Mouse (Mus musculus) brown adipose tissue, adult 24 weeks (tissue): ENCODE data around the gene Acin1. TPM values are rescaled to one million over a fixed set of nuclear protein-coding genes. Genes with fewer than 3 reads are reported as not detected.

ENCODE experiments used
- H3K27ac ChIP-seq: fragments of 200-500 bp; replicated peaks from 2 replicates; pipeline ENCODE4 v1.5.1; 2012; ENCODE audit warnings: low read depth, mild to moderate bottlenecking, low read length
- H3K4me1 ChIP-seq: fragments of 200-500 bp; 2 replicates; pipeline ENCODE4 v1.6.1; 2012; ENCODE audit warnings: low read length, mixed read lengths; ENCODE audit not compliant: control insufficient read depth, insufficient read depth, insufficient read length
- H3K4me3 ChIP-seq: fragments of 200-500 bp; 2 replicates; pipeline ENCODE4 v1.5.1; 2012; ENCODE audit warnings: low read depth, mild to moderate bottlenecking, low read length, moderate library complexity; ENCODE audit not compliant: insufficient read depth
- polyA plus RNA-seq: library from polyadenylated mRNA; stranded (reverse); fragments of >200 nt; gene quantifications from 2 replicates; pipeline ENCODE4 v1.2.4, GENCODE M21; 2012; ENCODE audit not compliant: missing spikeins, insufficient read depth, insufficient read length

Gene Acin1
- polyA plus RNA-seq, 1 experiment = 47.2 TPM

DNA sequence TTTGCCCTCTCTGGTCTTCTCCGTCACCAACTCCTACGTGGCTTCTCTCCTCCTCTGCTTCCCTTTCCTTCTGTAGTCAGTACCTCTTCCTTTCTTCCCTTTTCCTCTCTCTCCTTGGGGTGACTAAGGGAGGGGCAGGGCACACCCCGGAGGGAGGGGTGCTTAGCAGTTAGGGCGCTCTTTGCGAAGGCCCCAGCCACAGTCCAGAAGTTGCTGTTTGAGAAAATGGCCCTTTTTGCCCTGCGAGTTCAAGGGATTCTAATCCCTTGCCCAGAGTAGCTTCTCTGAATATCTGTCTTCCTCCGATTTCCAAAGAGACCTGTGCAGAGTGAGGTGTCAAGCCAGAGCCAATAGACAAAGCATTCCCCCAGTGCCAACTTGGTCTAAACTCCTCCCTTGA lies 25.3 kb upstream of the Acin1 start, which contains the start of gene Cebpe:
Gene Cebpe, minus strand, starts transcription at position 101 of the 400 bp plus-strand sequence.
- H3K27ac ChIP-seq = peak within 1 kb of the TSS; percentile 60
- no peaks in the 10 kb centered on the region for H3K4me1 ChIP-seq
- H3K4me3 ChIP-seq = no peak within 1 kb of the TSS

DNA sequence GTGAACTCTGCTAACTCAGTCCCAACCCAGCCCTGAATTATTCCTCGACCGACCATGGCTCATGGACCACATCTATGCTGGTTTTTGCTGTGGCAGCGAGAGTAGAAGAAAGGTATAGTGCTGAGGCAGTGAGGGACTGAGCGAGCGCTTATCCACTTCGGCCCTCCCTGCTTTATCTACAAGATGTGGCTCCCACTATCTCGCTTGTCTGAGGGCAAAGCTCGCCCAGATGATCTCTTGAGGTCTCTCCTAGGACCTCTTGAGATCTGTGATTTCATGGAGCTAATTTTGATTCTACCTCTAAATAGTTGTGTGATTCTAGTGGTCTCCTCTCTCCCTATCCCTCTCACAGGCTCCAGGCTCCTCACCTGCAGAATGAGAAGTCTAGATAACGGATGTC lies 22.3 kb upstream of the Acin1 start:
- H3K27ac ChIP-seq = no peak overlapping the region
- H3K4me3 ChIP-seq = no peak overlapping the region
- no peaks in the 10 kb centered on the region for H3K4me1 ChIP-seq

DNA sequence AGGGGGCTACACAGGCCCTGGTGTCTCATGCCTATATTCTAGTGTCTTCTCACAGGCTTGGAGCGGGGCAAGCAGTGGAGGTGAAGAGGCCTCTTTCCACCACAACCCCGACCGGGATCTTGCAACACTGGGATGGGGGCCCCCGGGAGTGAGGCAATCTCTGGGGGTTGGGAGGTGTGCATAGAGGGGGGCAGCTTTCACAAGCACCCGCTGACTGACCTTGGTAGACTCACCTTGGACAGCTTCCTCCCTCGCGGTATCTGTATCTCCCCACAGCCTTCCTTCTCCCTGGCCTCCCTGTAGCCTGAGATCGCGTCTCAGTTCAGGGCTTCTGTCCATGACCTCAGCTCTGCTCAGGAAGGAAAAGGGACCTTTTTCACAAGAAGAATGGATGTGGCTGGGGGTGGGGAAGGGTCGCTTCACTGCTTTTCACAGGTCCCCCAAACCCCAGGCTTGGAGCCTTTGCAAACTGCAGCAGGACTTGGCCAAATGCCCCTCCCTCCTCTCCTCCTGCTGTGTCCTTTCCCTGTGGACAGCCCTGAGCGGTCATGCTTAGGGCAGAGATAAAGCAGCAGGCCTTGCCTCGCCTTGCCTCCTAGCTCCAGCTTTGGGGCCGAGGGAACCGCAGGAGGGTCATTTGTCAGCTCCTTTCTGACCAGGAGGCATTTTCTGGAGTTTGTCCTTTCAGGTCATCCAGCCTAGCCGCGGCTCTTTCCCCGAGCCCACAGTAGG lies 20.0 kb upstream of the Acin1 start:
- Histone ChIP-seq H3K27ac (no peak overlapping the region), H3K4me1 (no peaks in the 10 kb centered on the region)

DNA sequence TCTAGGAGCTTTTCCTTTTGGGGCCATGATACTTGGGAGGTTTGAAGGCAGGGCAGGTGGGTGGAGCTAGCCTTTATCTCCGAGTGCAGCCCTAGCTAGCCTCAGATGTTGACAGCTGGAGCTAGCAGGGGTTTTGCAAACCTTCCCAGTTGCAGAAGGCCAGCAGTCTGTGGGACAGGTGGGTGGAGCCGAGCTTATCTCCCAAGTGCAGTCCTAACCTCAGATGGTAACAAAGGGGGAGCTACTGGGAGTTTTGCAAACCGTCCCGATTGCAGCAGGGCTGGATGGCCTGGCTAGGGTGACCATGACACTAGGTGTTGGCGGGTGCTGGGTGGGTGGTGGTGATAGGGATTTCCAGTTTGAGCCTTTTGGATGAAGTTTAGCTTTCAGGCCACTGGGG lies 19.1 kb upstream of the Acin1 start:
- Histone ChIP-seq H3K4me1 (no peaks in the 10 kb centered on the region), H3K4me3 (no peak overlapping the region), H3K27ac (no peak overlapping the region)

More for the DNA sequence above, 20.0 kb upstream of the Acin1 start:
- no peak overlapping the region for H3K4me3 ChIP-seq

DNA sequence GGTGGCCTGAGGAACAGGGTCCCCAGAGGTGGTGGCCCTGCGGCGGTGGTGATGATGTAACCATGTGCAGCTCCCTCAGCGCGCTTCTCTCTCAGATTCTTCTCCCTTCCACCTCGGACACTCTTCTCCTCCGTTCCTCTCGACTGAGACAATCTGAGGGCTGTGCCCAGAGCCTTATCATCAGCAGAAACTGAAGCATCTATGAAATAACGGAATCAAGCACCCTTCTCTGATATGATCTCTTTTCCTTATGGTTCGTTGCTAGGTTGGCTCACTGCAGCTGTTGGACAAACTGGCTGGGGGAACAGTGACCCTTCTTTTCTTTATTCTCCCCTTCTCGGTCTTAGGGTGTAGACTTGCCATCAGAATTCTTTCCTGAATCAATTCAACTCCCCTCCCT lies 16.5 kb upstream of the Acin1 start:
- no peak overlapping the region for H3K27ac ChIP-seq
- no peak overlapping the region for H3K4me3 ChIP-seq
- no peaks in the 10 kb centered on the region for H3K4me1 ChIP-seq

DNA sequence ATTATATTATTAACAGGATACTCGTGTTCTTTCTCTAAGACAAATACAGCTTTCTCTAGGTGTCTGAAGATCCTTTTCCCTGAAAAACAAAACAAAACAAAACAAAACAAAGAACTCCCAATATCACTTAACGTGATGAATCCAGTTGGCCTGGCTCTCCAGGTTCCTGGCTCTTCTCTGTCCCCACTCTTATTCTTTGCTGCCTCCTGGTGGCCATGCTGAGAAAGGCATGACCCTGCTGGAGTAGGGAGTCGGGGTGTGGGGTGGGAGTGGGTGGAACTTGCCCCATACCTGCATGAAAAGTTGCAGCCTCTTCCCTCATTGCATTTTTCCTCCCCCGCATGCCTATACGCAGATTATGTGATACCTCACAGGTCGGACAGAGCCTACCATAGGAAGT lies 14.6 kb upstream of the Acin1 start:
- Histone ChIP-seq H3K4me3 (no peak overlapping the region), H3K27ac (no peak overlapping the region), H3K4me1 (no peaks in the 10 kb centered on the region)

DNA sequence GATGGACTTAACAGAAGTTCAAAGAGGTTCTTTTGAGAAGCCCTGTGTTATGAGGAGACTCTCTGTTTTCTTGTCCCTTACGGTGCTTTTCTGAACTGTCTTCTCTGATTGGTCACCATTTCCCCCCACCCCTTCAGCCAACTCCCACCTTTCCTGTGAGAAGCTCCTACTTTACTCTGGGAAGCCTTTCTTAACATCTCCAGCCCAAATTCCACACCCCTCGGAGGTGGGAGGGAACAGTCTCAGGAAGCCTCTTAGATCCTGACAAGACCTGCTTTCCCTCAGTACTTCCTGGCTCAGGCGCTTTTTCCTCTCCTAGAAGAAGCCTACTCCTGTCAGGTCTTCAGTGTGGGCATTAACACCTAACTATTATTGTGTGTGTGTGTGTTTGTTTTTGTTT lies 12.9 kb upstream of the Acin1 start:
- H3K4me3 ChIP-seq = no peak overlapping the region
- H3K4me1 ChIP-seq = no peaks in the 10 kb centered on the region
- H3K27ac ChIP-seq = no peak overlapping the region

DNA sequence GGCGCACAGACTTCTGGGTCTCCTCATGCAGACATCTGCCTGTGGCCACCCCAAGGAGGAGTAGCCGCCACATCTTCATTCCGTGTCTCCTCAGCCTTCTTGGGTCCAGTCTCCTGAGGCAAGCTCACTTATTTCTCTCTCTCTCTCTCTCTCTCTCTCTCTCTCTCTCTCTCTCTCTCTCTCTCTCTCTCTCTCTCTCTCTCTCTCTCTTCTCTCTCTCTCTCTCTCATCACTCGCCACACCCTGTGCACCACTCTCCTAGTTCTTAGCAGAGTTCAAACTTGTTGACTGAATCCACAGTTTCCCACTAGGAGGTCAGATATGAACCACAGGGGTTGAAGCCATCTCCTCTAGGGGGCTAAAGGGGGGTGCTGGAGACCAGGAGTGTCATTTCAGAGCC lies 12.0 kb upstream of the Acin1 start, which contains the start of gene Gm29776:
Gene Gm29776, minus strand, starts transcription at position 101 of the 400 bp plus-strand sequence.
- no peaks in the 10 kb centered on the region for H3K4me1 ChIP-seq
- no peak within 1 kb of the TSS for H3K4me3 ChIP-seq
- no peak within 1 kb of the TSS for H3K27ac ChIP-seq

DNA sequence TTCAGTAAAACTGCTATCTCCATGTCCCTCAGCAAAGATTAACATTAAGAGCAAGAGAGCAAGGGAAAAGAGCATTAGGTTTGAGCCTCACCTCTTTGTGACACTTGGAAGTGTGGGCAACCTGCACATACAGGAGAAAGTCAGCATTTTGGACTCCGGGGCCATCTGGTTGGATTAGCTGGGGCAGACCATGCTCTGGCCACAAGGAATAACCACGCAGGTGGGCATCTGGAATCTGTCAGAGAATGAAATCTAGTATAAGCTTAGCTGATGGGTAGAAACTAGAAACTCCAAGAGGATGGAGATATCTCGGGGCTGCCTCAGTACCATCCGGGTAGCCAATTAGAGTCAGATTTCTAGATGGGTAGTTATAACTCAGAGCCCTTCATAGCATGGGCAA lies 10.0 kb upstream of the Acin1 start:
- no peak overlapping the region for H3K27ac ChIP-seq
- no peak overlapping the region for H3K4me3 ChIP-seq
- H3K4me1 ChIP-seq = no peaks in the 10 kb centered on the region

DNA sequence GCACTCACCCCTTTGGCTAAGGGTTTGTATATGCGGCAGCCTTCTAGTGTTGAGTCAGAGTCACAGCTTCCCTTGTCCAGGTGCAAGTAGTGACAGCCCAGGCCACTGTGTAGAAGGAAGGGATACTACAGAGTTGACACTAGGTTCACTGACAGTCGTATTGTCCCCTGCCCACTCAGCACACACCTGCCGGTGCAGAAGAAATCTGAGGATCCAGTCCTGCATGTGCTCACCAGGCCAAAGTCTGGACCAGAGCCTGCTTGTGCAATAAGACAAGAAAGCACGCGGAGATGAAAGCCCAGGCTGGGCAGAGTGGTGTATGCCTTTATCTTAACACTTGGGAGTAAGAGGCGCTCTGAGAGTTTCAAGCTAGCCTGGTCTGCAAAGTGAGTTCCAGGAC lies 8.3 kb upstream of the Acin1 start:
- Histone ChIP-seq H3K4me3 (no peak overlapping the region), H3K4me1 (no peaks in the 10 kb centered on the region), H3K27ac (no peak overlapping the region)

DNA sequence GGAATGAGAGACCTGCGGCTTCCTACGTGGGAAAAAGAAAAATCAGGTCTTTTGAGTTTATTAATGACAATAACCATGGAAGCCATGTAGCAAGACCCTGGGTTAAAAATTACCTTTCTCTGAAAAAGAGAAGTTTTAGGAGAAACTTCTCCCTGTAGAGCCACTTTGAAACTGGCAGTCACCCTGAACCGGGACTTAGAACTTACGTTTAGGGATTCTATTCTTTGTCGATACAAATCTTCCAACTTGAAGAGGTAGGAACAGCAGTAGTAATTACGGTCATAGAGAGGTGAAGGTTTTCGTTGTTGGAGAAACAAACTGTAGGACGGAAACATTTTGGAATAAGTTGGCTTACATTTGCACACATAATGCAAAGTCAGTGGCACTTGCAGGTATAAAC lies 520 bp upstream of the Acin1 start:
- Histone ChIP-seq H3K4me3 (peak overlapping the region; percentile 79), H3K27ac (peak overlapping the region; percentile 82), H3K4me1 (0 out of 2 replicates have a peak, but pooled peaks cover 2% of the 10 kb centered on the region)

DNA sequence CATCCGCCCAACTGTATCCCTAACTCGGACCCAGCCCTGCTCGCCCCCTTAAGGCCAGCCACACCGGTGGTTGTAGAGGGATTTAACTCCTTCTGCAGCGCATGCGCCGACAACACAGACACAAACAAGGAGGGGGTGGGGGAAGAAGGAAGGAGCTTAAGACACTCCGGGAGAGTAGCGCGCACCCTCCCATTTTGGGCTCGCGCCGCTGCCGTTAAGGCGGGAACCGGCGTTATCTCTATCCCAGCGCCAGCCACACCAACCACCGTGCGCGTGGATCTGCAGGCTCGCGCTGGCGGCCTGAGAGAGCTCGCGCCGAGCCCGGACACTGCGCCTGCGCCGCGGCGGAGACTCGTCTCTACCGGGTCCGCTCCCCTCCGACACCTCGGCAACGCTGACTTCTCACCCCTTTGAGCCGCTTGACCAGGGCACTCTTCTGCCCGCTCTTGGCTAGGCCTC lies 639 bp downstream of the Acin1 start, which contains the start of gene 1700123O20Rik:
Gene 1700123O20Rik, plus strand, starts transcription at position 154 of the 459 bp plus-strand sequence.
- H3K4me1 ChIP-seq = 0 out of 2 replicates have a peak, but pooled peaks cover 2% of the 10 kb centered on the region
- peak within 1 kb of the TSS; percentile 95 for H3K27ac ChIP-seq
- H3K4me3 ChIP-seq = peak within 1 kb of the TSS; percentile 79

DNA sequence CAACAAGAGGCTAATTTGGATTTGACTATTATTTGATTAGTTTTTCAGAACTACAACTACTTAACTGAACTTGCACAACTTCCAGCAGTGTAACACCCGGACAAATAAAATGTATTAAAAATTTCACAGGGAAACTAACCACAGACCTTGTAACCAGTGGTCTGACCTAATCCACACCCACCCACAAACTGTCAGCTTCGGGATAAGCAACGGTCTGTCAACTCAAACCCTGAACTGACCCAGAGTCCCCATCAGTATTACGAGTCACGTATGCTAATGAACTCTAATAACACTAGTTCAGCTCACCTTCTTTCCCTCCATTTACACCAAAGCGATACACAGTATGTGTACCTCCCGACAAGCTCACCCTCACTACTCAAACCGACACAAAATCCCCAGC lies 1.3 kb downstream of the Acin1 start:
- Histone ChIP-seq H3K4me3 (peak overlapping the region; percentile 78), H3K4me1 (0 out of 2 replicates have a peak, but pooled peaks cover 2% of the 10 kb centered on the region), H3K27ac (peak overlapping the region; percentile 95; the same call in 1 of the 2 replicates)

DNA sequence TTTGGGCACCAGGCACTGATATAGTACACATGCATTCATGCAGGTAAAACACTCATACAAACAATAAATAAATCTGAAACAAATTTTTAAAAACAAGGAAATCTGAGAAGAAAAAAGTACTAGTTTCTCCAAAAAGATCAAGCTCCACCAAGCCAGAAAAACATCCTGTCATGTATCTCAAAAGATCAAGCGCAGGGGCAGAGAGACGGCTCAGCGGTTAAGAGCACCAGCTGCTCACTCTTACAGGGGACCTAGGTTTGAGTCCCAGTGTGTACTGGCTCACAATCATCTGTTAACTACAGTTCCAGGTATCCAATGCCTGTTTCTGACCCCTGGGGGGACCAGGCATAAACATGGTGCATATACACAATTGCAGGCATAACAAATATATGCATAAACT lies 4.3 kb downstream of the Acin1 start:
- Histone ChIP-seq H3K4me1 (0 out of 2 replicates have a peak, but pooled peaks cover 2% of the 10 kb centered on the region), H3K4me3 (no peak overlapping the region), H3K27ac (no peak overlapping the region)

DNA sequence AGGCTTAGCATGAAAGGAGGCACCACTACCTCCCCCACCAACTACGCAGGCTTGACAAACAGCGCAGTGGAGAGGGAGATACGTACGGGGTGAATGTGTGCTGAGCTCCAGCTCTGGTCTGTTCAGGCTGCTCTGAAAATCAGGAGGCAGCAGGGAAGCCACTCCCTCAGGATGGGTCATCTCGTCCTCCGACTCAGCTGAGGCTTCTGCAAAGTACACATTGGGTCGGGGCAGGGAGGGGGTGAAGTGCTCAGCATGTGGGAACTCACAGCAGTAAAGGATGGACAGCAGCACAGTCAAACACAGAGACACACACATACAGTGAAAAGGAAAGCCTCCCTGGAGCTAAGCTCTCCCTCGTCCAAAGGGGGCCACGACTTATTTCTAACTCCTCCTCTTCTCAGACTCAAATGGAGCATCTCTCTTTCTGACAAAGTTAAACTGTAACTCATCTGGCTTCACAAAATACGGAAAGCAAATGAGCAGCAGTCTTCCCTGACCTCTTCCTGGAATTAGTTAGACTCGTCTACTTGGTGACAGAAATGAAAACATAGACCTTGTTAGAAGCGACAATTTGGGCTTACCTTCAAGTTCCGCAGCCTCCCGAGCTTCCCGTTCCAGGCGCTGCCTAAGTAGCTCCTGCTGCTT lies 8.0 kb downstream of the Acin1 start:
- Histone ChIP-seq H3K4me3 (no peak overlapping the region), H3K27ac (no peak overlapping the region), H3K4me1 (0 out of 2 replicates have a peak, but pooled peaks cover 2% of the 10 kb centered on the region)
